Mouse (Mus musculus): ENCODE results near the gene Ppid.

Gene Ppid

DNA sequence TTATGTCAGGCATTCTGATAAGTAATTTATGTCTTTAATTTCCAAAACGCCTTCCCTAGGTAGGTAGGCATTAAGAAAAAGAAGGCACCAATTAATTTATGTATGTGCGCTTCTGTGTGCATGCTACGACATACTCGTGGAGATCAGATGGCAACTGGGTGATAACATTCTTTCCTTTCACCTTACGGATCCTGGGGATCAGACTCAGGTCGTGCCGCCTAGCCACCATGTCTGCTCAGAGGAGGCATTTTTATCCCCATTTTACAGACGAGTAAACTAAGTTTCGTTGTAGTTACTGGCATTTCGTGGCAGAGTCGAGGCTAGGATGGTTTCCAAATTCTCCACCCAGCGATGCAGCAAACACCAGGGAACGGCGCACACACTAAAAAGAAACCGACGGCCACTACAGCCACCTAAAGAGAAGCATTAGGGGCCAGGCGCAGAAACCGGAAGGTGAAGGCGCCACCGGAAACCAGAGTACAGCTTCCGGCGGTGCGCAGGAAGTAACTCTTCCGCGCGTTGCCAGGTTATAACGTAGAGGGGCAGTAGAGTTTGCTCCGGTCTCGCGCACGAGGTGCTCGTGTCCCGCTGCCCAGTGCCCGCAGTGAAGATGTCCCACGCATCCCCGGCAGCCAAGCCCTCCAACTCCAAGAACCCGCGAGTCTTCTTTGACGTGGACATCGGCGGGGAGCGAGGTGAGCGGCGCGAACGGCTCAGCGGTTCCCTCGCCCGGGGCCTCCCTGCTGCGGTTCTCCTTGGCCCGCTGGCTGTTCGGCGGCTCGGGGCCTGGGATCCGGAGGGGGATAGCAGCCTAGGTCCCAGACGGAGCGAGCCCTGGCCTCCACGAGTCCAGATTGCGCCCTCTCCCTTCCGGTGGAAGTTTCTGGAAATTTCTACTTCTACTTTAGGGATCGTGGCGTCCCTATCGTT lies at the start of gene Ppid:
Ppid (plus strand) TSS at position 480 of the 930 bp plus-strand sequence.
- in situ Hi-C loops (cut with MboI, MseI), result loop anchor here (25.0 kb wide), 1 partner anchor 629 kb away; no protein-coding TSS in a partner anchor

DNA sequence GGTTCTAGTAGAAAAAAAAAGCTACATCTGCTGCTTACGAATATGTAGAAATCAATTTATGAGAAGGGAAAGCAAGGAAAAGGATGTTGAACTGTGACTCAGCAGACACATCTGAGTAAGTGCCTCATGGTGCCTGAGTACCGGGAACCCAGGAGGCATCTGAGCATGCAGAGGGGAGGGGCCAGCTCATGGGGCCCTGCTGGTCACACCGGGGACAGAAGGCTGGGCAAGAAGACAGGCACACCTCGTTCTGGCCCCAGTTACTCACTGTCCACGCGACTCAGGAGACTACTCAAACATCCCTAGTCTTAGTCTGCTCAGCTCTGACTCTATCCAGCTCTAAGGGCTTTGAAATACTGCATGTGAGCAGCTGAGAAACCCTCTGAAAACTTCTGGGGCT lies 48.6 kb upstream of the Ppid start:
- in situ Hi-C loops (cut with MboI, MseI), result no loop called here

DNA sequence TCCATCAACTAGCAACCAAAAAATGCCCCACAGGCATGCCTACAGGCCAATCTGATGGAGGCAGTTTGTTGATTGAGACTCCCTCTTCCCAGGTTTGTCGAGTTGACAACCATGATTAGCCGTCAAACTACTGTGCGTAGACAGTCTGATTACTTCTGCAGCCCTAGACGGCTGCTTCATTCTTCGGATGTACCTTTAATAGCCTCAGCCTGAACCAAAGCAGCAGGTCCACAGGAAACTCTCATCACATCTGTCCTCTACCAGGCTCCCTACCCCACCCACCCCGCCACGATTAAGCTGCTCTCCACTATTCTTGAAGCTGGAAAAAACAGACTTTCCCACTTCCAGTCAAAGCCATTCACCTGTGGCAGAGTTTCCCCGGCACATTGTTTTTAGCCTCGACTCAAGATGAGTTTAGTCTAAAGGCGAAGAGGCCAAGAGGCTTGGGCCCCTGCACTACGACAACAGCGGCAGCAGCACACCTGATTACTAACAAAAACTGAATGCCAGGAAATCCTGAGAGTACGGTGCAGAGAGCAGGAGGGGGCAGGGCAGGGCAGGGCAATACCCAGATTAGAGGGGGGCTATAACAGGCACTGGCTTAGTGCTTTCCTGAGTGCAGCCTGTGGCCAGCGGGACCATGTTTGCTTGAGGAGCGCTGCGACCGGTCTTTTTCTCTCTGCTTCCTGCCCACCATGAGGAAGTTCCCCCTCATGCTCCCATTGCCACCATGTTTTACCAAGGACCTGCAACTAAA lies 42.3 kb upstream of the Ppid start:
- in situ Hi-C loops (cut with MboI, MseI), result no loop called here

DNA sequence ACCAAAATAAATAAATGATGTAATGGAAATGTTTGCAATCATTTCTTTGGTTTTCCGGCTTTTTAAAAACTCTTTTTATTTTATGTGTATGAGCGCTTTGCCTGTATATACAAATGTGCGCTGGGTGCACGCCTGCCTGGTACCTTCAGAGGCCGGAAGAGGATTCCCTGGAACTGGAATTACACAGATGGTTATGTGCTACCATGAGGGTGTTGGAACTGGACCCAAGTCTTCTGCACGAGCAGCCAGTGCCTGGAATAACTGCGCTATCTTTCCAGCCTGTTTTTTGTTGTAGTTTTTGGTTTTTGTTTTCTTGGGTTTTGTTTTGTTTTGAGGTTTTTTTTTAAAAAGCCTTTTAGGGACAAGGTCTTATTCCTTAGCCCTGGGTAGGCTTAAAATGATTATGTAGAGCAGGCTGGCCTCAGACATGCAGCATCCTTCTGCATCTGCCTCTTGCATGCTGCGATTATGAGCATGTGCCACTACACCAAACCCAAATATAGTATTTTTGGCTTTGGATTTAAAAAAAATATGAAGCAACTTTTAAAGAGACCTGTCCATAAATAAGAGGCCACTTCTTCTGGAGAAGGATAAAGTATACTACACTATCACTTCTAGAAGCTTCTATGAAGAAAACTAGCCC lies 41.3 kb upstream of the Ppid start:
- in situ Hi-C loops (cut with MboI, MseI), result no loop called here

DNA sequence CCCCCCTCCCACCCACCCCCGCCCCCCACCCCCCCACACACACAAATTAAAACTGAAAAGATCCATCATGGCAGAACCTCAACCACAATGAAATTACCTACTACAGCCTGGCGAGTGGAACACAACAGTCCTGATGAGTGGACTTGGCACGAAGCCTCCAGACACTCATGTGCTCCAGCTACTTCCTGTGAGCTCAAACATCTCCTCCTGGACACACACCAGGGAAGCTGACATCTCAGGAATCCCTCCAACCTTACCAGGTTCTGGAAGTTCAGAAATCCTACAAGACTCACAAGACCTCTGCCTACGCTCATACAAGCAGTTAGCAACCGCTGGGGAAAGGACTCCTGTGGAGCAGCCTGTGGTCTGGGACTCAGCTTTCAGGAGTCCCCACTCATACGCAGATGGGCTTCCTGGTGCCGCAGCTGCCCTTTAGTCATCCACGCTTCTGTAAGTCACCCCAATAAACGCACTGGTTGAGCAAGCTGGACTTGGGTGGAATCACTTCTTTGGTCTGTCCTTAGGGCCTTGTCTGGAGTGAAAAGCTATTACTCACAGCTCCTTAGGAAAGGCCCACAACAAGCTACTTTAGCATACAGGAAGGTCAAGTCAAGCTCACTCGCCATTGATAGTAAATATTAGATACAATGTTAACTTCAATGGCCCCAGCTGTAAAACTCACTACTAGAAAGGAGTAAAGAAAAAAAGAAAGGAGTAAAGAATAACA lies 39.2 kb upstream of the Ppid start:
- in situ Hi-C loops (cut with MboI, MseI), result no loop called here

DNA sequence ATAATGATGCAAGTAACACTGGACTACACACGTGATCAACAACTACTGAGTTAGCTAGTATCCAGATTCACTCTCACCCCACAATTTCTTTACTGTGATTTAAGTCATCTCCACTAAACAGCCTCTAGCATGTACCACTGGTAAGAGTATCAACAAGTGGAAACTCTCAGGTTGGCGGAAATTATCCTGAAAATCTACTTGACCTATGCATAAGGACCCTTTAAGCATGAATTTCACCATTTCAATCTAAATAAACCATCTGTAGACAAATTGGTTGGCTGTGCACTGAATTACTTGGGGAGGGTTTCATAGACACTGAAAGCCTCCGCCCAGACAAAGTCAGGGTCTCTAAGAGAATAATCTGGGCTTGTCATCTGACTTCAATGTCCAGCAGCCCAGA lies 37.4 kb upstream of the Ppid start:
- in situ Hi-C loops (cut with MboI, MseI), result no loop called here

DNA sequence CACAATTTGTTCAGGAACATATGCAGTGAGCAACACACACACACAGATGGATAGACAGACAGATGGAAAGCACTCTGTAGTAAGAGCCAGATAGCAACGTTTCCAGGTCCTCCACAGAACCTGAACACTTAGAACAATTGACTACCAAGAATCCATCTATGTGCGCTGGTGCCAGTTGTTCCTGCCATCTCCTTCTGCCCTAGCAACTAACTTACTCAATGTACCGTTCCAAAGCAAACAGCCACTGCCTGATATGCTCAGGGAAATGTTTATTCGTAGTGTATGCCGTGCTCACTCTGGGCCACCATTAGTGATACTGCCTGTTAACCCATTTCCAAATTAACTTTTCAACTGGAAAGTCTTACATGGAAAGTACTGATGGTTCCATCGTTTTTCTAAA lies 36.1 kb upstream of the Ppid start:
- in situ Hi-C loops (cut with MboI, MseI), result no loop called here

DNA sequence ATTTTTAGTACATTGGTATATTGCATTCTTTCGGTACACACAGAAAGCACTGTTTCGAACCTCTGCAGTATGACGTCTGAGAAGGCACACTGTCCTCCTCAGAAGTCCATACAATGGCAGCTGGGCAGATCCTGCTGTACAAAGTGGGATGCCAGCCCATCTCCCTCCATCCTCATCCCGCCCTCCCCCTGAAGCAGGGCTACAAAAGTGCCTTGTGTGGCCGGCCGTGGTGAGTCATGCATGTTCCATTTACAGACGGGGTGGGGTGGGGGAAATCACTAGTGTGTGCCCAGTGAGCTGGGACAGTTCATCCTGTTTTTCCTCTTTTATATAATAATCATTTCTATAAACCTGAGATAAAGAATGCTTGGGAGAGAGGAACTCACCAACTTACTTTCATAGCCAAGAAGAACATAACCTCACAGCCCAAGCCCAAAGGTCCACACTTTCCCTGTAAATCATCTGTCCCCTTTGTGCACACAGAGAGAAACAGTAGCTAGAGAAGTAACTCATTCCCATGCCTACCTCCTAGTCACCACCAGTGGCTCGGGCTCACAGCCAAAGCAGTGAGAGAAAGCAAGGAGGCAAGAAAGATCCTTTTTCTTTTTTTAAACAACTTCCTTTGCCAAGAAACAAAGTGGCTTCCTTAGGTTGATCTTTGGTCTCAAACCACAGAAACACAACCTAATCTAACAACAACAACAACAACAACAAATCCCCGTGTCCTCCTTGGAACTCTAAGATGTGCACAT lies 31.9 kb upstream of the Ppid start:
- in situ Hi-C loops (cut with MboI, MseI), result no loop called here

DNA sequence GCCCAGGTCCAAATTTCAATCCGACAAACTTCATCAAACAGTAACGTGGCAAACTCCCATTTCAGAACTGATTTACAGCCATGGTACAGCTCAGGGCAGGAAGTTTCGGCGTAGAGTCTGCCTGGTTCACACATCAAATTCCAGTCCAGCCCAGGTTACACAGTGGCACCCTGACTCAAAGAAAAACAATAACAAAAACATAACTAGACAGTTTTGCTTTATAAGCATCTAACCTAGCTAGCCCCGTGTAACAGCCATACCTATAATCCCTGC lies 31.4 kb upstream of the Ppid start:
- in situ Hi-C loops (cut with MboI, MseI), result no loop called here

DNA sequence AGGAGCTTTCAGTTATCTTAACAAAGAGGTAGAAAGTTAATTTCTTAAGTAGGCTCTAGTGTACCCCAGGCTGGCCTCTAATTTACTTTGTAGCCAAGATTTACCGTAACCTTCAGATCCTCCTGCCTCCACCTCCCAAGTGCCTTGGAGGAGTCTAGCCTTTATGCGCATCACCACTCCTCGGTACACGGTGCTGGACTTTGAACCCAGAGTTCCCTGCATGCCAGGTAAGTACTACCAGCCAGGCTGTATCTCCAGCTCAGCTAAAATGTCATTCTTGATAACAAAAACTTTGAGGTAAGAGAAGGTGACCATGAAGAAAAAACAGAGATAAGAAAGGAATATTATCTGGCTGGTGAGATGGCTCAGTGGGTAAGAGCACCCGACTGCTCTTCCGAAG lies 30.6 kb upstream of the Ppid start:
- in situ Hi-C loops (cut with MboI, MseI), result no loop called here

DNA sequence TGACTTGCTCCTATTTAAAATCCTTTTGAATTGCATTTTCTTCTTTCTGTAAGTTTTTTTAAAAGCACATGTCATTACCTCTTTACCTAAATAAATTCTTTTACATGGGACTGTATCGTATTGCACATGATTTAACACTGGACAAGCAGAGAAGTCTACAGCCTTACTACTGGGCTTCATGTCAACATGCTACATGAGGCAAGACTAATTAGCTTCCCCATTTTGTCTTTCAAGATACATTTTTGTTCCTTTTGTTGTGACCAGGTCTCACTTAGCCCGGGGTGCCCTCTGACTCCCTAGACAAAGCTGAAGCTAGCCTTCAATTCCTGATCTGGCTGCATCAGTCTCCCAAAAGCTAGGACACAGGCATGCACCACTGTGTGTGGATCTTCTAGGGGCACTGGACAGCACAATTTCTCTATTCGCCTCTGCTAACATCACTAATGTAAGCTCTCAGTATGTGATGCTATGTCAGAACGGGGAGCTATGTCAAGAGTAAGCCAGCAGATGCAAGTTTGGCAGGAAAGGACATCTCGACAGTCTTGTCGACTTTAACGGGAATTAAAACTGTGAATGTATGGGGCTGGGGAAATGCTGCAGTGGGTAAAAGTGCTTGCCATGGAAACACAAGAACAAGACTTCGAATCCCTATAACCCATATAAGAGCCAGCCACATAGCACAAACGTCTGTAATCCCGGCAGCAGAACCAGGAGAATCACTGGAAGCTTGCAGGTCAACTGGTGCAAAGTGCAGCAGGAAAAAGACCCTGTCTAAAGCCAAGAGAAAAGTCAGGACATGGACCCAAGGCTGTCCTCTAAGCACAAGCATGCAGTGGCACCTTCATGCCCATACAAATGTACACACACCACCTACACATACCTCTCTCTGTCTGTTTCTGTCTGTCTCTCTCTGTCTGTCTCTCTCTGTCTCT lies 29.1 kb upstream of the Ppid start:
- in situ Hi-C loops (cut with MboI, MseI), result no loop called here

DNA sequence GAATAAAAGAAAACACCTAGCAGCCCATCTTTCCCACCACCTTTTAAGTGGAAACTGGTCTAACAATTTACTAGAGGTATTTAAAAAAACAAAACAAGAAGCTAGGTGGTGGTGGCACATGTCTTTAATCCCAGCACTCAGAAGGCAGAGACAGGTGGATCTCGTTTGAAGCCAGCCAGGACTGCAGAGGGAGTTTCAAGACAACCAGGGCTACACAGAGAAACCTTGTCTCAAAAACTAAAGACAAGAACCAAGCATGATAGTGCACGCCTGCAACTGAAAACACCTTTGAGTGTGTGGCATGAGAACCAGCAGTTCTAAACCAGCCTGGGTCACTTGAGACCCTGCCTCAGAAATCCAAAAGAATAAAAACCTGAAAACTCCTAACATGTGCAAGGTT lies 27.6 kb upstream of the Ppid start:
- in situ Hi-C loops (cut with MboI, MseI), result no loop called here

DNA sequence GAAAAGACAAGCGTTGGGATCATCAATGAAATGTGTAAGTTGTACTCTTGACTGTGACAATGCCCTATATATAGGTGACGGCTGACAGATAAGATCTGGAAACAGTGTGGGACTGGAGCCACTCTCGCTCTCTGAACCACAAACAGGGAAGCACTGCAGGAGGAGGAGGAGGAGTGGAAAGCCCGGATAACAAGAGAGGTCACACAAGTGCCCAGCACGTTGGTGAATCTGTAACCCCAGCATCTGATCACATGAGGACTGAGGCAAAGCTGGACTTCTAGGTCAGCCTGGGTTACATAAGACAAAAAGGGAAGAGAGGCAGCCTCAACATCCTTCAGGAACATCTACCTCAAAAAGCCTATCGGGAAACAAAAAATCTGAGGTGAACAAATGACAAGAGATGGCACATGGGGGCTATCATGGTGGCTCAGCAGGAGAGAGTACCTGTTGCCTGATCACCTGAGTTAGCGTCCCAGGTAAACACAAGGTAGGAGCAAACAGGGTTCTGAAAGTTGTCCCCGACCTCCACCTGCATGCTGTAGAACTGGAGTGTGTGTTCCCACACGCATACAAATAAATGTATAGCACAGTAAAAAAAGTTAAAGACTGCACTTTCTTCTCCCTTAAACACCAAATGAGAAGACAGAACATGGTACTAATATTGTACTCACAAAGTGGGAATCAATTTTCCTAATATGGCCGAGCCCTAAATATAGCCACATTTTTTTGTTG lies 26.1 kb upstream of the Ppid start:
- in situ Hi-C loops (cut with MboI, MseI), result no loop called here

DNA sequence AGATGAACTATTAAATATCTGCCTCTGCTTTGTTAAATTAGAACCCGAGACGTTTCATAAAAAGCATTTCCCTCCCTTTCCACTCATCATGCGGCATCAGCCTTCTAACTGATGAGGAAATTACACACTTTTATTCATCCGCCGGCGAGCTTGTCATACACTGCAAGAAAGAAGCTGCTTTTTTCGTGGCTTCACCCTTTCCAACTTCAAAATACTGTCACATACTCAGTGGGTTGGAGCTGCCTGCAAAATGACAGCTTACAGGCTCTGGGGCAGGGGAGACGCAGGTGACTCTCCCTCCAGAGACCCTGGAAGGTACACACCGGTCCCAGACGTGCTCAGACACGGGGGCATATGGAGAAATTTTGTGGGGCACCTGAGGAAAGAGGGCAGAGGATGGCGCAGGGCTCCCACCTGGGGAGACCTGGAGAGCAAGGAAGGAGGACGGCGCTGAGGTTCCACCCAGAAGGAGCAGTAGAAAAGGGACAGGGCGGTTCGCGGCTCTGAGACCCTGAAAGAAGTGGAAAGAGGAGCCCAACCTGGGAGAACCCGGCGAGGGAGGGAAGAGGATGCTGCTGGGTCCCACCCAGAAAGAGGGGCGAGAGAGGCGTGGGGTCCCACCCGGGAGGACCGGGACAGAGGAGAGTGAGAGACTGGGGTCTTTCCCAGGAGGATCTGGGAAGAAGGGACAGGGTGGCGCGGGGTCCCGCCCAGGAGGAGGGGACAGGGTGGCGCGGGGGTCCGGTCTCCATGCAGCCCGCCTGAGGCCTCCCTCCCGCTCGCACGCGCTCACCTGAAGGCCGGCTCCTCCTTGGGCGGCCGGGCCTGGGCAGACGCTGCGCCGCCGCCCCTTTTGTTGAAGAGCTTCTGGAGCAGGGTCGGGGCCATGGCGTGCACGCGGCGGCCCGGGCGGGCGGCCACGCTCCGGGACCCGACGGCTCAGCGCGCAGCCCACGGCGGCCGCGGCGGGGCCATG lies 24.1 kb upstream of the Ppid start:
- in situ Hi-C loops (cut with MboI, MseI), result no loop called here

DNA sequence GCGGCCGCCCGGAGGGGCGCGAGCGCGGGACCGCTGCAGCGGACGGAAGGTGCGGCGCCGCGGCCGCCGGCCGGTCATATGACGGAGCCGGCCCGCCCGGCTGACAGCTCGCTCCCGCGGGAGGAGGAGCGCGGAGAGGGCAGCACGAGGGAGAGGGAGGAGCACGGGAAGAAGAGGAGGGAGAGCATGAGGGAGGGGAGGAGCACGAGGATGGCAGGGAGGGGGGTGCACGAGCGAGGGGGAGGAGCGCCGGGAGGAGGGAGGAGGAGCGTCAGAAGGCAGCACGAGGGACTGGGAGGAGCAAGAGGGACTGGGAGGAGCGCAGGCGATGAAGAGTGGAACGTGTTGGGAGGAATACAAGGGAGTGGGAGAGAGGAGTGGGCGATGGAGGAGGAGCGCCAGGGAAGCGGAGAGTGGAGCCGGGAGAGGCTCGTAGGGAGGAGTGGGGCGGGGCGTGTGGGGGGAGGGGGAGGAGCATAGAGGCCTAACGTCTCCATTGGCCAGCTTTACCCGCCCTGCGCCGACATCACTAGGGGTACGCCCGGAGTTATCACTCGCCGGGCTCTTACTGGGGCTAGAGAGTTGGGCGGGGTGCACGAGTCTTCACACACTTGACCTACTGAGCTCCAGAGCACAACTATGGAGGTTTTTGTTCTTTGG lies 23.3 kb upstream of the Ppid start, which contains the start of gene Fnip2:
Fnip2 (minus strand) TSS at position 94 of the 660 bp plus-strand sequence.
- in situ Hi-C loops (cut with MboI, MseI), result no loop called here

DNA sequence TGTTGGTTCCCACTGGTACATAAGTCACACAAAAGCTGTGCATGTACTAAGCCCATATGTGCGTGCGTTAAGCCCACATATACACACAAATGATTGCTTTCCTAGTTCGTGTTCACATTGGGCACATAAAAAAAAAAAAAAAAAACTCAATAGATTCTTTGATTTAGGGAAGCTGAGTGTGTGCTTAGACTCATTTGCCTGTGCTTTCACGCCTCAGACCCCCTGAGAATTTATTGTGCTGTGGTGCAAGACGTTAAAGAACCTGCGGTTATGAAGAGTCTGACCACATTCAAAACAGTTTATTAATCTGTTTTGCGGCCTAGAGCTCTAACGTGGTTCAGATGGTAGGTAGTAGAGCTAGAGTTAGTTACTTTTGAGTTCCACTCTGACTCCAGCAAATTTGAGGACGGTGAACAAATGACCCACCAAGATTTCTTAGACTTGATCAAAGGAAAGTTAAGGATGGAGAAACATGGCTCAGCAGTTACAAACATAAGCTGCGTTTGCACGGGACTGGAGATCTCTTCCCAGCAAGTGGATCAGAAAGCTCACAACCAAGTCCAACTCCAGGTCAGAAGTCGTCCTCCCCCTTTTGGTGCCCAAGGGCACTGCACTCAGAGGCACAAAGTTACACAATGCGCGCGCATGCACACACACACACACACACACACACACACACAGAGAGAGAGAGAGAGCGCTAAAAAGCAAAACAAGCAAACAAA lies 22.4 kb upstream of the Ppid start:
- in situ Hi-C loops (cut with MboI, MseI), result no loop called here

DNA sequence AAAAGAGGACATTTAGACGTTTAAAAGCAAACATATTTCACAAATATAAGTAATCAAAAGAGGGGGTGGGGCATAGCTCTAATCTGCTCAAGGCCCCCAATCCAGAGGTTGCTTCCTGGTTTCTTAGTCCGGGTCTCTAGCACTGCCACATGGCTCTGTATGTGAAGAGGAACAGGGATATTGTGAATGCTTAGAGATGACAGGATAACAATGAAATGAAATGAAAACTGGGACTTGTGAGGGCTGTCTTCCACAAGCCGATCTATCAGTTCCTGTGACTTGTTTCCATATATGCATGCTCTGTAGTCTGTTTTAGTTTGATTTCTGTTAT lies 21.8 kb upstream of the Ppid start:
- in situ Hi-C loops (cut with MboI, MseI), result no loop called here

Data from T-helper 2 cell (primary cell).